Mouse (Mus musculus): ENCODE results near the gene Btbd35f18. TPM values are rescaled to one million over a fixed set of nuclear protein-coding genes. Genes with fewer than 3 reads are reported as not detected.

Gene Btbd35f18
- total RNA-seq (2023), result not detected

DNA sequence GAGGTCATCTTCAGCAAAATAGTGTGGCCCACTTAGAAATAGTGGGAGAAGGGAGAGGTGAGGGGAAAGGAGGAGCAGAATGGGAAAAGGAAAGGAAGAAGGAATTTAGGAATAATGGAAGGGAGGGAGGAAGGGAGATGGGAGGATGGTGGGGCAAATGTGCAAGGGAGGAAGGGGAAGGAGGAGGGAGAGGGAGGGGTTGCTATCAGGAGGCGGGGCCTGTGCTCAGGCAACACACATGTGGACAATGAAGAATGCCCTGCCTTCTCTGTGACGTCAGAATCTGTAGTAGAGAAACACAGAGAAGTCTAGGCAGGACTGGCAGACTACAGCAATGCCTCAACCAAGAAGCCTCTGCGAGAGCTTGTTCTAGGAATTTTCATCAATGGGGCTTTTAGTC lies at the start of gene Btbd35f18:
TSS of gene Btbd35f18 (plus strand) at position 301 of the 400 bp plus-strand sequence.

Other genes with a start within 250 kb of the Btbd35f18 start
- not detected for gene Btbd35f10, start 52.7 kb downstream of the Btbd35f18 start, total RNA-seq (2023)

All from neutrophil, adult 59 days (primary cell).